Mouse (Mus musculus) limb, embryonic 14.5 days (tissue): ENCODE data around the gene Atcay. TPM values are rescaled to one million over a fixed set of nuclear protein-coding genes. Genes with fewer than 3 reads are reported as not detected.
"Not testable (repeated sequence)": the region's sequence is repeated elsewhere in the genome, so short reads cannot be mapped to it uniquely, and the experiment has no call there.

Source experiments
- ATAC-seq: fragments of 200-750 bp; cut with Nextera tagmentation; 2 replicates; pipeline ENCODE4 v1.8.0; 2017; ENCODE audit warnings: low read depth, moderate number of reproducible peaks, moderate TSS enrichment; ENCODE audit not compliant: low FRiP score
- DNase-seq: peaks from one replicate; pipeline ENCODE4 v3.0.0-alpha.2; 2015; ENCODE audit warnings: low spot score
- H3K27ac ChIP-seq: fragments of 300-500 bp; sonication (generic); replicated peaks from 2 replicates; pipeline ENCODE4 v1.5.1; 2014; ENCODE audit warnings: low read depth, mild to moderate bottlenecking, low read length, moderate library complexity, mixed read lengths
- H3K27me3 ChIP-seq: fragments of 300-500 bp; sonication (generic); 2 replicates; pipeline ENCODE4 v1.6.1; 2014; ENCODE audit warnings: low read length, mixed read lengths; ENCODE audit not compliant: control insufficient read depth, insufficient read depth
- H3K36me3 ChIP-seq: fragments of 300-500 bp; sonication (generic); 2 replicates; pipeline ENCODE4 v1.6.1; 2014; ENCODE audit warnings: mild to moderate bottlenecking, low read length, moderate library complexity, mixed read lengths; ENCODE audit not compliant: control insufficient read depth, insufficient read depth
- H3K4me1 ChIP-seq: fragments of 300-500 bp; sonication (generic); 2 replicates; pipeline ENCODE4 v1.6.1; 2014; ENCODE audit warnings: antibody characterized with exemption, low read length, mixed read lengths; ENCODE audit not compliant: control insufficient read depth, insufficient read depth
- H3K4me2 ChIP-seq: fragments of 300-500 bp; sonication (generic); replicated peaks from 2 replicates; pipeline ENCODE4 v1.6.1; 2014; ENCODE audit warnings: low read depth, mild to moderate bottlenecking, low read length, moderate library complexity; ENCODE audit not compliant: severe bottlenecking
- H3K4me3 ChIP-seq: fragments of 300-500 bp; sonication (generic); replicated peaks from 2 replicates; pipeline ENCODE4 v1.5.1; 2014; ENCODE audit warnings: low read length
- H3K9ac ChIP-seq: fragments of 300-500 bp; sonication (generic); 2 replicates; pipeline ENCODE4 v1.6.1; 2014; ENCODE audit warnings: mild to moderate bottlenecking, low read depth, low read length, moderate library complexity; ENCODE audit not compliant: severe bottlenecking
- H3K9me3 ChIP-seq: fragments of 300-500 bp; sonication (generic); 2 replicates; pipeline ENCODE4 v1.6.1; 2016; ENCODE audit warnings: low read length; ENCODE audit not compliant: control insufficient read depth
- POLR2A ChIP-seq: fragments of 200-500 bp; IDR thresholded peaks from 2 replicates; pipeline ENCODE4 v1.8.0; 2012; ENCODE audit warnings: inconsistent platforms, mild to moderate bottlenecking, moderate library complexity, borderline replicate concordance; ENCODE audit not compliant: insufficient read depth, insufficient read length; ENCODE audit errors: extremely low read depth
- WGBS: fragments of 180-500 bp; shearing (Covaris S2); extraction: QIAGEN DNeasy Blood & Tissue Kit; methylation state at CpG from one replicate; pipeline ENCODE4 v1.1.7; 2014; 5-methylcytosine and 5-hydroxymethylcytosine counted together
- polyA plus RNA-seq, 2 experiments: library from polyadenylated mRNA; depleted of rRNA in 1 of 2; stranded (reverse) in 1 of 2; unstranded in 1 of 2; fragments of >200 nt; fragmentation: Nextera tagmentation in 1 of 2; extraction: Ambion mirVana in 1 of 2; gene quantifications; 2 replicates each; pipeline versions ENCODE4 v1.2.1 to v1.2.3; 2012 to 2014

Atcay gene
- polyA plus RNA-seq, 2 experiments = 0.67 TPM; not detected in 1

DNA sequence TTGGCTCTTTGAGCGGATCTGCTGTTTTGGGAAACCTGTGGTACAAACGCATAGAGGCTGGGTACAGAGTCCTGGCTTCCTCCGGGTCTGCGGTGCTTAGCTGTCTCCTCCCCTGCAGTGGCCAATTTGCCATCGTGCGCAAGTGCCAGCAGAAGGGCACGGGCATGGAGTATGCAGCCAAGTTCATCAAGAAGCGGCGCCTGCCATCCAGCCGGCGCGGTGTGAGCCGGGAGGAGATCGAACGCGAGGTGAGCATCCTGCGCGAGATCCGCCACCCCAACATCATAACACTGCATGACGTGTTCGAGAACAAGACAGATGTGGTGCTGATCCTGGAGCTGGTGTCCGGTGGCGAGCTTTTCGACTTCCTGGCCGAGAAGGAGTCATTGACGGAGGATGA lies 40.8 kb downstream of the Atcay start:
- peaks cover 22% of the 10 kb centered on the region for H3K4me1 ChIP-seq
- DNase-seq (no peak), ATAC-seq (no peak)
- no peak overlapping the region for H3K4me3 ChIP-seq
- WGBS = 79% methylated on average over 26 of the region's 26 CpGs
- H3K27ac ChIP-seq = no peak overlapping the region
- no peak overlapping the region for H3K9ac ChIP-seq
- H3K36me3 ChIP-seq = peaks cover 48% of the 10 kb centered on the region
- peaks cover 12% of the 10 kb centered on the region; the same call in 1 of the 2 replicates for H3K27me3 ChIP-seq
- H3K9me3 ChIP-seq = no peaks in the 10 kb centered on the region
- no peak for TF ChIP-seq POLR2A
- H3K4me2 ChIP-seq = no peak overlapping the region

GRCm38 (mm10) chr10:81187161-81187560 lies 43.5 kb downstream of the Atcay start:
- no peak for TF ChIP-seq POLR2A
- Histone ChIP-seq H3K36me3 (peaks cover 61% of the 10 kb centered on the region), H3K4me3 (no peak overlapping the region), H3K9me3 (no peaks in the 10 kb centered on the region), H3K4me1 (peaks cover 11% of the 10 kb centered on the region), H3K9ac (no peak overlapping the region), H3K27ac (no peak overlapping the region), H3K27me3 (no peaks in the 10 kb centered on the region), H3K4me2 (no peak overlapping the region)
- no peak for DNase-seq
- ATAC-seq = no peak
- WGBS = 97% methylated on average over 9 of the region's 9 CpGs

DNA sequence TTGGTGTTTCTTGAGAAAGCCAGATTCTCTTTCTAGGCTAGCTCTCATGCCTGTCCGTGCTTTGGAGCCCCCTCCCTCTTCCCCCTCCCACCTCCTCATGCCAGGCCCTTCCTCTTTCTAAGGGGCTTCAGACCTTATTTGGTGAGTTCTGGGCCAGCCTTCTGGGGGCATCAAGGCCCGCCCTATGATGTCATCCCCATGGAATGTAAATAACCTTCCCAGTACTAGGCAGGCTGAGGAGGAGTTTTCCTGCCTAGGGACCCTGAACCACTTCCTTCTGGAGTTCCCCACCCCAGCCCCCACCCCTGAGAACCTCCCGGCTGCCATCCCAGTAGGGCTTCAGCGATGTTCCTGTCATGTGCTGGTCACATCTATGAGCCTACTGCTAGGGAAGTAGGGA lies 45.9 kb downstream of the Atcay start:
- H3K36me3 ChIP-seq = peaks cover 70% of the 10 kb centered on the region
- TF ChIP-seq POLR2A = no peak
- H3K27ac ChIP-seq = no peak overlapping the region
- H3K9ac ChIP-seq = no peak overlapping the region
- H3K4me1 ChIP-seq = peaks cover 7% of the 10 kb centered on the region
- no peaks in the 10 kb centered on the region for H3K9me3 ChIP-seq
- H3K4me3 ChIP-seq = no peak overlapping the region
- DNase-seq (no peak), ATAC-seq (no peak)
- H3K27me3 ChIP-seq = no peaks in the 10 kb centered on the region
- H3K4me2 ChIP-seq = no peak overlapping the region
- WGBS = 44% methylated on average over 4 of the region's 4 CpGs

- 85% methylated on average over 5 of the region's 5 CpGs for WGBS
- DNase-seq = no peak
- no peak for ATAC-seq
- Histone ChIP-seq H3K27ac (peak within 1 kb of the TSS; percentile 65; the same call in 1 of the 2 replicates), H3K9ac (peak within 1 kb of the TSS; percentile 70), H3K4me3 (peak within 1 kb of the TSS; percentile 75), H3K27me3 (no peaks in the 10 kb centered on the region), H3K4me2 (peak within 1 kb of the TSS; percentile 65), H3K36me3 (peaks cover 78% of the 10 kb centered on the region), H3K4me1 (peaks cover 7% of the 10 kb centered on the region), H3K9me3 (no peaks in the 10 kb centered on the region)
- TF ChIP-seq POLR2A = no peak
Measured at GRCm38 (mm10) chr10:81183805-81184204, 46.8 kb downstream of the Atcay start, which contains the start of gene 4930442H23Rik. TSS of gene 4930442H23Rik (minus strand) at chr10:81183849.

- H3K4me1 ChIP-seq = peaks cover 11% of the 10 kb centered on the region
- H3K4me2 ChIP-seq = peak within 1 kb of the TSS; percentile 65
- DNase-seq (peak; percentile 99), ATAC-seq (peak; percentile 94)
- H3K27ac ChIP-seq = peak within 1 kb of the TSS; percentile 65; the same call in 1 of the 2 replicates
- 3% methylated on average over 53 of the region's 53 CpGs for WGBS
- peak within 1 kb of the TSS; percentile 75 for H3K4me3 ChIP-seq
- H3K27me3 ChIP-seq = no peaks in the 10 kb centered on the region
- H3K36me3 ChIP-seq = peaks cover 83% of the 10 kb centered on the region
- no peaks in the 10 kb centered on the region for H3K9me3 ChIP-seq
- TF ChIP-seq POLR2A = 0 out of 2 replicates have a peak, but pooled peaks have one; percentile 9
- peak within 1 kb of the TSS; percentile 70 for H3K9ac ChIP-seq
Measured at GRCm38 (mm10) chr10:81182336-81183333, 48.0 kb downstream of the Atcay start, which contains the start of gene Dapk3. TSS of gene Dapk3 (plus strand) at chr10:81183005.

GRCm38 (mm10) chr10:81181860-81182259 lies 48.8 kb downstream of the Atcay start:
- not testable (repeated sequence) for H3K9me3 ChIP-seq, H3K27ac ChIP-seq, H3K9ac ChIP-seq, H3K27me3 ChIP-seq, H3K4me3 ChIP-seq, ATAC-seq, DNase-seq, H3K4me2 ChIP-seq
- H3K36me3 ChIP-seq = peaks cover 82% of the 10 kb centered on the region
- H3K4me1 ChIP-seq = peaks cover 14% of the 10 kb centered on the region
- WGBS = 80% methylated on average over 6 of the region's 12 CpGs
